Comparison of ENCODE assay signal across 8 mouse cellular contexts in the genomic region with DNA sequence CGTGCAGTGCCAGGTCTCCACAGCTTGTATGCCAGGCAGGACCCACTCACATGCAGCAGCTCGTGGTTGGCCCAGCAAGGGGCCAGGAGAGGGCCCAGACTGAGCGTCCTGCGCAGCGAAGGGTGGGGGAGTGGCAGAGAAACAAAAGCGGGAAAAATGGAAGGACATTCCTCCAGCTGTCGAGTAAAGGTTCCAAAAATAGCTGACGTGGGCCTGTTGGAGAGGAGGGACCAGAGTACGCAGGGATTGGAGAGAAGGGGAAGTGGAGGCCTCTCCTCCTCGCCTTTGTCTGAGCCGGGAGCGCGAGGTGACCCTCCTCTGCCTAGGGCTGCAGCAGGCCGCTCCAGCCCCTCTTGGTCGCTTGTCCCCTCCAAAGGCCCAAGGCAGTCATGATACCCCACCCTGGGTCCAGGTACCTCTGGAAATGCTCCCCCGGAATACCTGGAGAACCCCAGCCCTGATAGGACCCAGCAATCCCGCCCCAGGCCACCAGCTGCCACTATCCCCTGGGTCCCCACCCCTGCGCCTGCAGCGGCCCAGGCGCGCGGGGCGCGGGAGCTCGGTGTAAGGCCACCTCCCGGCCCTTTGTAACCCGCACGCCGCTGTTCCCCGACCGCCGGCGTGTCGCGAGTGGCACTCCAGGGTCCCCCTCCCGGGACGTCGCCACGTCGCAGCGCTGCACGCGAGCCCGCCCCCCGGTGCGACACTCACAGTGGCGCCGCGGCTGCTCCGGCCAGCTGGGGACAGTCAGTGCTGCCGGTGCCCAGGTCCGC. TPM values are rescaled to one million over a fixed set of nuclear protein-coding genes. Genes with fewer than 3 reads are reported as not detected.
DNase-seq lines count a peak whose midpoint lies in the region; ATAC-seq and TF ChIP-seq lines count a peak whose summit lies in the region.

No protein-coding gene starts in this region.

- peaks cover 2% of the 10 kb centered on the region; the same call in 1 of the 2 replicates for H3K36me3 ChIP-seq in ES-Bruce4 (ENCODE audit: control insufficient read depth, insufficient read depth, low read length, poor library complexity, severe bottlenecking)
- H3K36me3 ChIP-seq in heart, embryonic 16.5 days (ENCODE audit: control insufficient read depth, insufficient read depth) = peaks cover 3% of the 10 kb centered on the region; the same call in 1 of the 2 replicates
- peaks cover 3% of the 10 kb centered on the region; the same call in 1 of the 2 replicates for H3K36me3 ChIP-seq in liver, embryonic 15.5 days (replicated peaks)
- no peaks in the 10 kb centered on the region for H3K36me3 ChIP-seq in neural tube, embryonic 11.5 days (ENCODE audit: control insufficient read depth, insufficient read depth, low read length)

- peak overlapping the region; percentile 89 for H3K4me3 ChIP-seq in ES-Bruce4 (ENCODE audit: low read depth, low read length)
- peak overlapping the region; percentile 95 for H3K4me3 ChIP-seq in heart, embryonic 16.5 days (ENCODE audit: low read length)
- peak overlapping the region; percentile 80 for H3K4me3 ChIP-seq in liver, embryonic 15.5 days (replicated peaks)
- peak overlapping the region; percentile 98 for H3K4me3 ChIP-seq in neural tube, embryonic 11.5 days (ENCODE audit: low read depth, low read length)

- under 1% methylated on average over 51 of the region's 52 CpGs for WGBS in heart, embryonic 16.5 days
- under 1% methylated on average over 51 of the region's 52 CpGs for WGBS in liver, embryonic 15.5 days (ENCODE audit: insufficient replicate concordance)
- WGBS in neural tube, embryonic 11.5 days = 1% methylated on average over 52 of the region's 52 CpGs

- H3K9me3 ChIP-seq in ES-Bruce4 (replicated peaks; ENCODE audit: control insufficient read depth, insufficient read depth, low read length, poor library complexity, severe bottlenecking) = no peaks in the 10 kb centered on the region
- H3K9me3 ChIP-seq in heart, embryonic 16.5 days (replicated peaks; ENCODE audit: control insufficient read depth, low read length) = no peaks in the 10 kb centered on the region
- H3K9me3 ChIP-seq in liver, embryonic 15.5 days (replicated peaks) = no peaks in the 10 kb centered on the region
- H3K9me3 ChIP-seq in neural tube, embryonic 11.5 days (ENCODE audit: control insufficient read depth, low read length) = no peaks in the 10 kb centered on the region

- TF ChIP-seq POLR2A in ES-Bruce4 (IDR thresholded peaks at IDR 0.05; ENCODE audit: insufficient read depth, low read length) = no peak

- H3K9ac ChIP-seq in ES-Bruce4 (ENCODE audit: low read depth, poor library complexity, severe bottlenecking) = peak overlapping the region; percentile 85
- peak overlapping the region; percentile 100 for H3K9ac ChIP-seq in heart, embryonic 16.5 days (ENCODE audit: low read length)
- H3K9ac ChIP-seq in liver, embryonic 15.5 days = peak overlapping the region; percentile 82
- H3K9ac ChIP-seq in neural tube, embryonic 11.5 days (ENCODE audit: low read length) = peak overlapping the region; percentile 97

- H3K27me3 ChIP-seq in ES-Bruce4 (ENCODE audit: control insufficient read depth, insufficient read depth, low read length, poor library complexity, severe bottlenecking) = no peaks in the 10 kb centered on the region
- no peaks in the 10 kb centered on the region for H3K27me3 ChIP-seq in heart, embryonic 16.5 days (ENCODE audit: control insufficient read depth, insufficient read depth, low read length)
- no peaks in the 10 kb centered on the region for H3K27me3 ChIP-seq in liver, embryonic 15.5 days
- H3K27me3 ChIP-seq in neural tube, embryonic 11.5 days (ENCODE audit: control insufficient read depth, insufficient read depth, low read length) = no peaks in the 10 kb centered on the region

- peaks cover 4% of the 10 kb centered on the region for H3K4me1 ChIP-seq in ES-Bruce4 (ENCODE audit: control insufficient read depth, insufficient read depth, low read length)
- peaks cover 48% of the 10 kb centered on the region for H3K4me1 ChIP-seq in heart, embryonic 16.5 days (ENCODE audit: control insufficient read depth, insufficient read depth, low read length)
- peaks cover 67% of the 10 kb centered on the region for H3K4me1 ChIP-seq in liver, embryonic 15.5 days (replicated peaks)
- peaks cover 16% of the 10 kb centered on the region for H3K4me1 ChIP-seq in neural tube, embryonic 11.5 days (ENCODE audit: control insufficient read depth, insufficient read depth, low read length)

- H3K4me2 ChIP-seq in heart, embryonic 16.5 days (ENCODE audit: low read depth, low read length) = peak overlapping the region; percentile 72
- peak overlapping the region; percentile 100 for H3K4me2 ChIP-seq in liver, embryonic 15.5 days
- peak overlapping the region; percentile 85 for H3K4me2 ChIP-seq in neural tube, embryonic 11.5 days (ENCODE audit: low read depth)

- H3K27ac ChIP-seq in ES-Bruce4 (ENCODE audit: insufficient read depth, low read length) = peak overlapping the region; percentile 74
- peak overlapping the region; percentile 100 for H3K27ac ChIP-seq in heart, embryonic 16.5 days (ENCODE audit: low read length)
- H3K27ac ChIP-seq in liver, embryonic 15.5 days (replicated peaks) = peak overlapping the region; percentile 79
- H3K27ac ChIP-seq in neural tube, embryonic 11.5 days (ENCODE audit: low read depth, low read length) = peak overlapping the region; percentile 90

- TF ChIP-seq EP300 in ES-Bruce4 (IDR thresholded peaks at IDR 0.05; ENCODE audit: insufficient read depth, low read depth, low read length) = no peak

- peak; percentile 58 for DNase-seq in brain, embryonic 18.5 days (ENCODE audit: low read depth, low spot score)
- DNase-seq in fibroblast of lung, adult 2 months (ENCODE audit: low read depth) = peak; percentile 48
- DNase-seq in kidney, postnatal 10 days = peak; percentile 77
- peak; percentile 79 for DNase-seq in neural tube, embryonic 11.5 days (ENCODE audit: low spot score)
- peak; percentile 71 to 73 for DNase-seq in thymus, postnatal 10 days (ENCODE audit: low spot score in 2 of 2)

- peak; percentile 81 for ATAC-seq in heart, embryonic 16.5 days (replicated peaks; ENCODE audit: extremely low read depth, insufficient read depth, low FRiP score)
- peak; percentile 72 for ATAC-seq in liver, embryonic 15.5 days (ENCODE audit: insufficient read depth)
- ATAC-seq in neural tube, embryonic 11.5 days (ENCODE audit: insufficient read depth, low FRiP score, low TSS enrichment) = peak; percentile 72

- TF ChIP-seq CTCF in ES-Bruce4 (IDR thresholded peaks at IDR 0.05; ENCODE audit: low read depth, low read length) = no peak

RNA-seq across cellular contexts. Expression of a gene that starts 0.6 kb away (rescaled TPM):
- polyA plus RNA-seq in ES-Bruce4 (2011; ENCODE audit: insufficient read depth, insufficient read length, low read depth, missing spikeins) = 178 and 182 TPM in 2 replicates
- polyA plus RNA-seq in heart, embryonic 16.5 days (2015; fragmentation: Nextera tagmentation; extraction: Ambion mirVana) = 2,779 and 2,782 TPM in 2 replicates
- polyA plus RNA-seq in liver, embryonic 15.5 days (2015; fragmentation: Nextera tagmentation; extraction: Ambion mirVana) = 175 and 206 TPM in 2 replicates
- polyA plus RNA-seq in neural tube, embryonic 11.5 days (2014; fragmentation: Nextera tagmentation; extraction: Ambion mirVana) = 371 and 381 TPM in 2 replicates

Comparison
In these comparisons a context has a peak if more than half of its experiments do, and no peak if none do; other contexts are left out.
1. Peak in every context shown above with its lines: DNase-seq, ATAC-seq, H3K4me3 ChIP-seq and H3K27ac ChIP-seq.